Mouse (Mus musculus) kidney, embryonic 14.5 days (tissue): ENCODE measurements around the gene Tmem198. TPM values are rescaled to one million over a fixed set of nuclear protein-coding genes. Genes with fewer than 3 reads are reported as not detected.

Source experiments
- ATAC-seq: fragments of 200-750 bp; cut with Nextera tagmentation; 2 replicates; pipeline ENCODE4 v1.8.0; 2017; ENCODE audit warnings: moderate number of reproducible peaks, mild to moderate bottlenecking, moderate TSS enrichment, moderate library complexity; ENCODE audit not compliant: low FRiP score, low TSS enrichment
- H3K27ac ChIP-seq: fragments of 300-500 bp; sonication (generic); 2 replicates; pipeline ENCODE4 v1.5.1; 2014; ENCODE audit warnings: low read depth, mild to moderate bottlenecking, low read length, moderate library complexity, mixed read lengths
- H3K27me3 ChIP-seq: fragments of 300-500 bp; sonication (generic); 2 replicates; pipeline ENCODE4 v1.6.1; 2014; ENCODE audit warnings: mild to moderate bottlenecking, low read length; ENCODE audit not compliant: control insufficient read depth, insufficient read depth
- H3K36me3 ChIP-seq: fragments of 300-500 bp; sonication (generic); 2 replicates; pipeline ENCODE4 v1.6.1; 2014; ENCODE audit warnings: low read length, mixed read lengths; ENCODE audit not compliant: control insufficient read depth, insufficient read depth
- H3K4me1 ChIP-seq: fragments of 300-500 bp; sonication (generic); 2 replicates; pipeline ENCODE4 v1.6.1; 2014; ENCODE audit warnings: low read length, mixed read lengths; ENCODE audit not compliant: control insufficient read depth, insufficient read depth
- H3K4me2 ChIP-seq: fragments of 300-500 bp; sonication (generic); replicated peaks from 2 replicates; pipeline ENCODE4 v1.6.1; 2014; ENCODE audit warnings: low read depth, mild to moderate bottlenecking, low read length
- H3K4me3 ChIP-seq: fragments of 300-500 bp; sonication (generic); 2 replicates; pipeline ENCODE4 v1.5.1; 2014; ENCODE audit warnings: mild to moderate bottlenecking, low read length
- H3K9ac ChIP-seq: fragments of 300-500 bp; sonication (generic); 2 replicates; pipeline ENCODE4 v1.6.1; 2014; ENCODE audit warnings: low read depth, mild to moderate bottlenecking, low read length, moderate library complexity
- H3K9me3 ChIP-seq: fragments of 300-500 bp; sonication (generic); 2 replicates; pipeline ENCODE4 v1.6.1; 2016; ENCODE audit warnings: low read length; ENCODE audit not compliant: control insufficient read depth
- WGBS: fragments of 180-500 bp; shearing (Covaris S2); extraction: QIAGEN DNeasy Blood & Tissue Kit; methylation state at CpG from one replicate; pipeline ENCODE4 v1.1.7; 2014; 5-methylcytosine and 5-hydroxymethylcytosine counted together
- polyA plus RNA-seq: library from polyadenylated mRNA; unstranded; fragments of >200 nt; fragmentation: Nextera tagmentation; extraction: Ambion mirVana; gene quantifications from 2 replicates; pipeline ENCODE4 v1.2.1, GENCODE M21; 2014

The Tmem198 gene
- polyA plus RNA-seq, 1 experiment from 2014 or later: 0.62 TPM

DNA sequence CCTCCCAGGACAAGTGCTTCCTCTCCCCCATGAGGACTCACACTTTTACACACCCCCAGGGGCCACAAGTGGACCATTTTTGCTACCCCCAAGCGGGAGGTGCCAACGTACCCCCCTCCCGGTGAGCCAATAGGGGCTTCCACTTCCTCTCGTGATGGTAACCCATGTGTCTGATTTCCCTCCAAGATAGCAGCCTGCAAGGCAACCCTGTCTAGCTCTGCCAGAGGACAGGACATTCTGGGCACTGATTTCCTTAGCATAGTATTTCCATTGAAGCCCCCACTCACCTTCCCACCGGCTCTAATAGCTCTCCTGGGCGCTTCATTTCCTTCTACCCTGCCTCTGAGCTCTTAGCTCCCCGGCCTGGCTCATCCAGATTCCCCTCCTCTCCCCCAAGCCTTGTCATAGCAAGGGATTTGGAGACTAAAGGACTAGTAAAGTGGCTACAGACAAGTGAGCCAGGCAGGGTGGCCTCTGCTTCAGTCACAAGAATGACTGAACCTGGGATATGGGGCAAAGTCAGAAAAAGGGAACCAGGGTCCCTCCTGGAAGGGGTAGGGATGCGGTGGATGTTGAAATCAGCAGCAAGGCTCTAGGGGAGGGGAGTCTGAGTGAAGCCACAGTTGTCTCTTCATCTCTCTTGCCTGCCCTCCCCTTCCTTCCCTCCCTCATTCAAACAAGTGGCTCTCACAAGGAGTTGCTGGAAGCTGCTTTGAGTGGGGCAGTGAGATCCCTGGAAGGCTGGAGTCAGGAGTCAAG, 29.8 kb upstream of the Tmem198 start:
- Histone ChIP-seq H3K27ac (no peak overlapping the region), H3K9me3 (no peaks in the 10 kb centered on the region), H3K4me3 (no peak overlapping the region), H3K4me2 (peak overlapping the region; percentile 61; the same call in 1 of the 2 replicates), H3K9ac (no peak overlapping the region), H3K27me3 (peaks cover 33% of the 10 kb centered on the region), H3K4me1 (peaks cover 79% of the 10 kb centered on the region), H3K36me3 (no peaks in the 10 kb centered on the region)
- no peak for ATAC-seq
- 11% methylated on average over 8 of the region's 8 CpGs for WGBS

DNA sequence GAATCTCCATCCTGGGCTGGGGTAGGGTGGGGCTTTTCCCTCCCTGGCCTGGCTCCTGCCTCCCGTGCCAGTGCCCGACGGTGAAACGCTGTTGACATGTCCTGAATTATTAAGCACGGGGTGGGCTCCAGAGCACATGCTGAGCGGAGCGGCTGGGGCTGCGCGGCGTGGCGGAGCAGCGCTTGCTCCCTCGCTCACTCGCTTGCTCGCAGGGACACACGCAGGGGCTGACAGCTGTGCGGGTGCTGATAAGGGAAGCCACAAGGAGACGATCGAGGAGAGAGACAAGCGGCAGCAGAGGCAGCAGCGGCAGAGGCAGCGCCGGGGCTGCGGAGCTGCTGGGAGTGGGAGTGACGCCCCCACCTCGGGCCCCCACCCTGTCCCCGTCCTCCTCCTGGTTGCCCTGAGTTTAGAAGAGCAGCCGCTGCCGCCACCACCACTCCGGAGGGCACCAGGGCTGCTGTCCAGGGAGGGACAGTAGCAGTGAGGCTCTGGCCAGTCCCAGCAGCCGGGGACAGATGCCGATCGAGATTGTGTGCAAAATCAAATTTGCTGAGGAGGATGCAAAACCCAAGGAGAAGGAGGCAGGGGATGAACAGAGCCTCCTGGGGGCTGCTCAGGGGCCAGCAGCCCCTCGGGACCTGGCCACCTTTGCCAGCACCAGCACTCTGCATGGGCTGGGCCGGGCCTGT, 28.9 kb upstream of the Tmem198 start, which contains the start of gene Asic4:
Gene Asic4, plus strand, starts transcription at position 123 of the 692 bp plus-strand sequence.
- no peaks in the 10 kb centered on the region for H3K9me3 ChIP-seq
- WGBS: 2% methylated on average over 35 of the region's 35 CpGs
- no peak within 1 kb of the TSS for H3K27ac ChIP-seq
- ATAC-seq: no peak
- H3K27me3 ChIP-seq: peaks cover 33% of the 10 kb centered on the region
- H3K4me1 ChIP-seq: peaks cover 73% of the 10 kb centered on the region
- peak within 1 kb of the TSS; percentile 61 for H3K4me2 ChIP-seq
- peak within 1 kb of the TSS; percentile 53 for H3K9ac ChIP-seq
- H3K36me3 ChIP-seq: no peaks in the 10 kb centered on the region
- H3K4me3 ChIP-seq: peak within 1 kb of the TSS; percentile 27

DNA sequence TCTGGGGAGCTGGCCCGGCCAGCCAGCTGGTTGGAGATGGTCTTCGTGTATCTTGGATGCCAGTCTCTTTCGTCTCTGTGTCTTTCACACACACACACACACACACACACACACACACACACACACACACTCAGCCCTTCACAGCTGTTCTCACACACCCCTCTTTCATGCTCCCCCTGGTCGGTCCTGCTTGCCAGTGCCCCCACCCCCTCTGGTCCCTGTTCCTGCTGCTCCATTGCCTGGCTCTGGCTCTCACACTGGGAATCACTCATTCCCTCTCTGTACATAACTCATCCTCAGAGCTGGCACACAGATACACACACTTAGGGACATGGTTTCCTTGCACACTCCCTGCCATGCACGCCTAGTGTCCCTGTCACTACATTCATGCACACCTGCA, 27.4 kb upstream of the Tmem198 start:
- Histone ChIP-seq H3K9ac (no peak overlapping the region), H3K4me1 (peaks cover 71% of the 10 kb centered on the region), H3K4me2 (no peak overlapping the region), H3K27ac (no peak overlapping the region), H3K27me3 (peaks cover 33% of the 10 kb centered on the region), H3K4me3 (no peak overlapping the region), H3K36me3 (no peaks in the 10 kb centered on the region), H3K9me3 (no peaks in the 10 kb centered on the region)
- 82% methylated on average over 1 of the region's 5 CpGs for WGBS
- ATAC-seq: no peak

DNA sequence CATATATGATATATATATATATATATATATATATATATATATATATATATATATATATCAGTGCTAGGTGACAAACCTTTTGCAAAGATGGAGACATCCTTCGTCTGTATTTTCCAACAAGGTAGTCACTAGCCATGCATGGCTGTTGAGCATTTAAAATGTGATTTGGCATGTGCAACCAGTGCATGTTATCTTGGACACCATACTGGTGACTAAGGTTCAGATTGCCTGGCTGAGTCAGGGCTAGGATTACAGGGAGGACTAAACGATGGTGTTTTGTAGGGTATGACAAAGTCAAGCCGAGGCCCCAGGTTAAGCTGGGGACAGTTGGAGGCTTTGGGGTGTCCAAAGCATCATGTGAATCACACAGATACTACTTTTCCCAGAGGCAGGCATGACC, 23.9 kb upstream of the Tmem198 start:
- 47% methylated on average over 3 of the region's 3 CpGs for WGBS
- no peak for ATAC-seq
- Histone ChIP-seq H3K27me3 (peaks cover 14% of the 10 kb centered on the region), H3K4me1 (peaks cover 61% of the 10 kb centered on the region), H3K4me2 (no peak overlapping the region), H3K9ac (no peak overlapping the region), H3K36me3 (no peaks in the 10 kb centered on the region), H3K4me3 (no peak overlapping the region), H3K9me3 (no peaks in the 10 kb centered on the region), H3K27ac (no peak overlapping the region)

DNA sequence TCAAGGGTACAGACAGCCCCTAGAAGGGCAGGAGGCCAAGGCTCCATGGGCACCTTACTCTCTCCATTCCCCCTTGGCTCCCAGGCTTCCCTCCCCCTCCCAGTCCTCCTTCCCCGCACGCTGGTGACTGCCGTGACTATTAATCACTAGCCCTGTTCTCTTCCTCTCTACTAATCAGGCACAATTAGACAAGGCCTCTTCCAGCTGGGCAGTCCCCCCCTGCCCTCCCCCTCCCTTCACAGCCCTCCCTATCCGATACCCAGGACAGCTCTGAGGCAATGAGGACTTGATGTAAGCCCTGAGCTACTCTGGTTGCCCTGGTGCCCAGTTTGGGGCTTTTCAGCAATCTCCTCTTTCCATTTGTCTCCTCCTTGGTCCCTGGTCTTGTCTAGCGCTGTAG, 23.4 kb upstream of the Tmem198 start:
- 14% methylated on average over 5 of the region's 5 CpGs for WGBS
- H3K9ac ChIP-seq: no peak overlapping the region
- H3K36me3 ChIP-seq: no peaks in the 10 kb centered on the region
- H3K4me2 ChIP-seq: no peak overlapping the region
- peaks cover 56% of the 10 kb centered on the region for H3K4me1 ChIP-seq
- peaks cover 9% of the 10 kb centered on the region; the same call in 1 of the 2 replicates for H3K27me3 ChIP-seq
- ATAC-seq: no peak
- no peaks in the 10 kb centered on the region for H3K9me3 ChIP-seq
- no peak overlapping the region for H3K27ac ChIP-seq
- no peak overlapping the region for H3K4me3 ChIP-seq

DNA sequence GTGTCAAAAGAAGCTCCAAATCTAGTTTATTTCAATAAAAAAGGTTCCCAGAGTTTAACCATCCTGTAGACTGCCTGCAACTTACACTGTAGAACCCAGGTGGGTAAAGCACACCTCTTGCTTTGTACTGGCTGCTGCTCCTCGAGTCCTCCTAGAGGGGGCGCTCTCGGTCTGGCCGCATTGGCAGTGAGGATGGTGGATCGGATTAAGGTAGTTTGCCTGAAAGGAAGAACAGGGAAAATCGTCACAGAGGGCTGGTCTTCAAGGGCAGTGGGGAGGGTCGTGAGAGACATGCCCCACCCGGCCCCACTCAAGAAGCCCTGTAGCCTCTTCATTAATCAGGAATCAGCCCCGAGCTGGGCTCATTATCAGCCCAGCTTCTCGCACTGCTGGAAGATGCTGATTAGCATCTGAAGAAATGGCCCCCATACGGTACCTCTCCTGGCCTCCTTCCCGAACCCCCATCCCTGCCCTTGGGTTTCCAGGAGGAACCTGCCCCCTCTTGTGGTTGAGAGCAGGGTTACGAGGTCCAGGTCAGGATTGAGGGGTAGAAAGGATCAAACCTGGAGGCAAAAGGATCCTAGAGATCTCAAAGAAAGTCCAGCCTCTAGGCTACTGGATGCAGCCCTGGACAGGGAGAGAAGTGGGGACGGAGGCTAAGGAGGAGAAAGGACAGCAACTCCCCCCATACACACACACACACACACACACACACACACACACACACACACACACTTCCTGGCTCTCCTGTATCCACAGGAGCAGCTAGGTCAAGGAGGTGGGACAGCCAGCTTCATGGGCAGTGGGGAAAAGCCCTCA, 22.4 kb upstream of the Tmem198 start:
- H3K4me2 ChIP-seq: peak overlapping the region; percentile 63; the same call in 1 of the 2 replicates
- peaks cover 3% of the 10 kb centered on the region; the same call in 1 of the 2 replicates for H3K27me3 ChIP-seq
- no peak overlapping the region for H3K4me3 ChIP-seq
- peak; percentile 1; the same call in 1 of the 2 replicates for ATAC-seq
- no peak overlapping the region for H3K9ac ChIP-seq
- peaks cover 51% of the 10 kb centered on the region for H3K4me1 ChIP-seq
- no peaks in the 10 kb centered on the region for H3K36me3 ChIP-seq
- H3K9me3 ChIP-seq: no peaks in the 10 kb centered on the region
- peak overlapping the region; percentile 96; the same call in 1 of the 2 replicates for H3K27ac ChIP-seq
- WGBS: 9% methylated on average over 14 of the region's 14 CpGs

DNA sequence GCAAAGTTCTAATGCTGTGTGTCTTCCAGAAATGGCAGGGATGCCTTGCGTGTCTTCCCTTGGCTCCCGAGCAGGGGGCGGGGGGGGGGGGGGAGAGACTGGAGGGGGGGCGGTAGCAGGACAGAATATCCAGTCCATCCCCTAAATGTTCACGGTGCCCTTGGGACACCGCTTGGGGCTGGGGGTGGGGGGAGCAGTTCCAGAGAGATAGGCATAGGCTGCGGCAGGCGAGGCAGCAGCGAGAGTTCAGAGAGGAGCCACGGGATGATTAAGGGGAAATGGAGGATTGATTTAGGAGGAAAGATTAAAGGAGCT, 21.7 kb upstream of the Tmem198 start:
- under 1% methylated on average over 8 of the region's 10 CpGs for WGBS
- H3K4me1 ChIP-seq: peaks cover 52% of the 10 kb centered on the region
- no peak overlapping the region for H3K9ac ChIP-seq
- no peaks in the 10 kb centered on the region for H3K9me3 ChIP-seq
- peak; percentile 29 for ATAC-seq
- peak overlapping the region; percentile 96 for H3K27ac ChIP-seq
- no peaks in the 10 kb centered on the region for H3K27me3 ChIP-seq
- H3K4me3 ChIP-seq: no peak overlapping the region
- peak overlapping the region; percentile 63 for H3K4me2 ChIP-seq
- H3K36me3 ChIP-seq: no peaks in the 10 kb centered on the region

DNA sequence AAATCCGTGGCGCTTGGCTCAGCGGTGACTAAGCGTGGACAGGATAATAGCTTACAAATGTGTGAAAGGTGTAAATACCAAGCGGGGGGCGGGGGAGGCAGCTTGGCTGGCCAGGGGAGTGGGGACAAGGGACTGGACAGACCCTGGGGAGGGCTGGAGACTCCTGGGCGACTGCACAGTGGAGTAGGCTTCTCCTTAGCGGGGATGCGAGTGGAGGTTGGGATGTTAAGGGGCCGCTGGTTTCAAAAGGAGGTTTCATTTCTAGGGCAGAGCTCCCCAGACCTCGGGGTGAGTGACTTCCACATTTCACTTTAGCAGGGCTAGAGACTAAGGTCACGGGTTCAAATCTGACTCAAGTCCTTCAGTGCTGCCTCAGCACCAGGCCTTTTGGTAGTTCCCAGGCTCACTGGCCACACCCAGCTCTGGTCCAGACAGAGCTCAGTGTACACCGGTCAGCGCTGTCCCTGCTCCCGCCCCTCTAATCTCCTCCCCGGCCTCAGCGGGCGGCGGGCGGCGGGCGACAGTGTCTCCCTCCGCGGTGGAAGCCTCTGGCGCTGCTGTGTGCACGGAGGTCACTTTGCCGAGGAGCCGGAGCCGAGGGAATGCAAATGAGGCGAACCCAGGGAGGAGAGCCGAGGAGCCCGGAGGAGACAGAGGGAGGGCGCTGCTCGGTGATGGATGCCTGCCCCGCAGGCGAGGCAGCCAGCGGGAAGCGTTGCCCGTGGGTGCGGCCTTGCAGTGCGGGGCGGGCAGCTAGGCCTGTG, 21.1 kb upstream of the Tmem198 start:
- no peaks in the 10 kb centered on the region for H3K9me3 ChIP-seq
- peak overlapping the region; percentile 60 for H3K9ac ChIP-seq
- H3K4me3 ChIP-seq: peak overlapping the region; percentile 35
- H3K27ac ChIP-seq: peak overlapping the region; percentile 96
- ATAC-seq: peak; percentile 74
- H3K4me1 ChIP-seq: peaks cover 55% of the 10 kb centered on the region
- H3K4me2 ChIP-seq: peak overlapping the region; percentile 63
- 2% methylated on average over 41 of the region's 42 CpGs for WGBS
- H3K36me3 ChIP-seq: no peaks in the 10 kb centered on the region
- H3K27me3 ChIP-seq: no peaks in the 10 kb centered on the region
